Comparison of ENCODE assay signal across 10 mouse cellular contexts in the genomic region with DNA sequence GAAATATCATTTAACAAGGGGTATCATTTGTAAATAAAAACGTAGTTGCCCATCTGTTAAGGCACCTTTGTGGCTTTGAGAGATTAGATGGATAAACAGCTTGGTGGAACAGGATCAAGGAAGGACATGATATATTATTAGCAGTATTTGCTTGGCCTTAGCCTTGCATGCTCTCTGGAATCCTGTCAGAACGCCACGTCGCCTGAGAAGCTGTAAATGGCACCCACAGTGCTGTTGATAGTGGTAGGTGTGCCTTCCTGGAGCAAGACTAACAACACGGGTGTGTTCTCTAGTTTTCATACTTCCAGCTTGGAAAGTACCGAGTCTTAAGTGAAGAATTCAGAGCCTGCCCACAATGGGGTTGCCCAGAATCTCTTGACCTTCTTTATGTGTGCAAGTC. TPM values are rescaled to one million over a fixed set of nuclear protein-coding genes. Genes with fewer than 3 reads are reported as not detected.
DNase-seq lines count a peak whose midpoint lies in the region; ATAC-seq and TF ChIP-seq lines count a peak whose summit lies in the region.
"Had no signal": no experiment of that assay in that cellular context is flagged by ENCODE, and none has a peak within 500 bp of the region (broad histone marks: within the 10 kb centered on the region; RNA-seq: fewer than 3 reads in every experiment).

No protein-coding gene starts in this region.

- no peaks in the 10 kb centered on the region for H3K36me3 ChIP-seq in heart, adult 2 months (ENCODE audit: control insufficient read depth, insufficient read depth, low read length)
- H3K36me3 ChIP-seq in embryonic facial prominence, embryonic 10.5 days (replicated peaks): no peaks in the 10 kb centered on the region
- H3K36me3 ChIP-seq in intestine, embryonic 15.5 days: no peaks in the 10 kb centered on the region
- H3K36me3 ChIP-seq in midbrain, postnatal 0 days (ENCODE audit: insufficient read depth, low read length): no peaks in the 10 kb centered on the region

- no peak for TF ChIP-seq EP300 in heart, adult 2 months (IDR thresholded peaks at IDR 0.05; ENCODE audit: insufficient read depth, low read depth, low read length)

- H3K9me3 ChIP-seq in embryonic facial prominence, embryonic 10.5 days: no peaks in the 10 kb centered on the region
- no peaks in the 10 kb centered on the region for H3K9me3 ChIP-seq in intestine, embryonic 15.5 days
- no peaks in the 10 kb centered on the region for H3K9me3 ChIP-seq in midbrain, postnatal 0 days (ENCODE audit: low read length)

- DNase-seq in heart, adult 2 months: no peak
- no peak for DNase-seq in heart, postnatal 25 days (ENCODE audit: low spot score)
- no peak for DNase-seq in embryonic facial prominence, embryonic 10.5 days (ENCODE audit: low spot score)
- DNase-seq in midbrain, postnatal 0 days (ENCODE audit: low spot score): no peak
- DNase-seq in urinary bladder, postnatal 14 days (ENCODE audit: low spot score): no peak
- DNase-seq in kidney, postnatal 10 days: no peak
- no peak for DNase-seq in kidney, adult 9 months
- DNase-seq: kidney, adult 18-20 months had no signal

- H3K27ac ChIP-seq in heart, adult 2 months: peak overlapping the region; percentile 98
- H3K27ac ChIP-seq in embryonic facial prominence, embryonic 10.5 days (replicated peaks): no peak overlapping the region
- H3K27ac ChIP-seq in intestine, embryonic 15.5 days: peak overlapping the region; percentile 7; the same call in 1 of the 2 replicates
- H3K27ac ChIP-seq in midbrain, postnatal 0 days (ENCODE audit: low read depth, low read length): peak overlapping the region; percentile 87

- no peak for TF ChIP-seq POLR2A in heart, adult 2 months (IDR thresholded peaks at IDR 0.05; ENCODE audit: insufficient read depth, low read depth, low read length)

- peak overlapping the region; percentile 21; the same call in 1 of the 2 replicates for H3K4me2 ChIP-seq in intestine, embryonic 15.5 days (replicated peaks)
- H3K4me2 ChIP-seq in midbrain, postnatal 0 days (ENCODE audit: low read depth, low read length, poor library complexity, severe bottlenecking): peak overlapping the region; percentile 79; the same call in 1 of the 2 replicates

- intact Hi-C loops in heart, adult 2 months (cut with DNase I): no loop called here
- intact Hi-C loops in heart, postnatal 25 days (cut with DNase I): no loop called here

- H3K79me2 ChIP-seq in heart, adult 2 months (replicated peaks; ENCODE audit: control insufficient read depth, insufficient read depth, low read length): peaks cover 3% of the 10 kb centered on the region; the same call in 1 of the 2 replicates

- peaks cover 4% of the 10 kb centered on the region for H3K4me1 ChIP-seq in heart, adult 2 months (ENCODE audit: control insufficient read depth, insufficient read depth, low read length)
- peaks cover 18% of the 10 kb centered on the region for H3K4me1 ChIP-seq in embryonic facial prominence, embryonic 10.5 days
- H3K4me1 ChIP-seq in intestine, embryonic 15.5 days (replicated peaks): no peaks in the 10 kb centered on the region; the same call in 1 of the 2 replicates
- H3K4me1 ChIP-seq in midbrain, postnatal 0 days (ENCODE audit: insufficient read depth, low read length): peaks cover 3% of the 10 kb centered on the region; the same call in 1 of the 2 replicates

- H3K27me3 ChIP-seq in heart, adult 2 months (ENCODE audit: control insufficient read depth, insufficient read depth, low read length): no peaks in the 10 kb centered on the region
- H3K27me3 ChIP-seq in embryonic facial prominence, embryonic 10.5 days (replicated peaks; ENCODE audit: low read depth, poor library complexity, severe bottlenecking): no peaks in the 10 kb centered on the region
- no peaks in the 10 kb centered on the region for H3K27me3 ChIP-seq in intestine, embryonic 15.5 days (replicated peaks)
- H3K27me3 ChIP-seq in midbrain, postnatal 0 days (ENCODE audit: insufficient read depth, low read length): no peaks in the 10 kb centered on the region

- no peak overlapping the region for H3K4me3 ChIP-seq in heart, adult 2 months
- H3K4me3 ChIP-seq in embryonic facial prominence, embryonic 10.5 days: peak overlapping the region; percentile 86
- no peak overlapping the region for H3K4me3 ChIP-seq in intestine, embryonic 15.5 days (replicated peaks)
- H3K4me3 ChIP-seq in midbrain, postnatal 0 days (ENCODE audit: low read depth, low read length): no peak overlapping the region

- H3K9ac ChIP-seq in heart, adult 2 months (ENCODE audit: low read depth, low read length): no peak overlapping the region
- H3K9ac ChIP-seq in intestine, embryonic 15.5 days: no peak overlapping the region
- H3K9ac ChIP-seq in midbrain, postnatal 0 days (replicated peaks; ENCODE audit: low read length, poor library complexity, severe bottlenecking): no peak overlapping the region; the same call in 1 of the 2 replicates

- TF ChIP-seq CTCF in heart, adult 2 months (IDR thresholded peaks at IDR 0.05): no peak
- TF ChIP-seq CTCF in midbrain, postnatal 0 days (IDR thresholded peaks at IDR 0.05): no peak

- 35% methylated on average over 6 of the region's 6 CpGs for WGBS in heart, adult 2 months
- 61% methylated on average over 6 of the region's 6 CpGs for WGBS in embryonic facial prominence, embryonic 10.5 days
- WGBS in intestine, embryonic 15.5 days: 33% methylated on average over 6 of the region's 6 CpGs
- WGBS in midbrain, postnatal 0 days: 53% methylated on average over 6 of the region's 6 CpGs

- no peak for ATAC-seq in intestine, embryonic 15.5 days
- no peak for ATAC-seq in midbrain, postnatal 0 days (ENCODE audit: low FRiP score)

RNA-seq across cellular contexts. Expression of a gene that starts 1.1 kb away (rescaled TPM):
- total RNA-seq in heart, adult 2 months (2021): 10 to 100 TPM; 51.6 to 55.2 TPM
- polyA plus RNA-seq in heart, adult 2 months (2012; rRNA removed): 21.6 and 39.9 TPM in 2 replicates
- total RNA-seq in heart, postnatal 25 days (2021): 10 to 100 TPM; 54.8 to 56.9 TPM
- 56.3 and 56.5 TPM in 2 replicates for polyA plus RNA-seq in embryonic facial prominence, embryonic 10.5 days (2016; fragmentation: Nextera tagmentation; extraction: Ambion mirVana)
- 52.4 and 54.5 TPM in 2 replicates for polyA plus RNA-seq in intestine, embryonic 15.5 days (2015; fragmentation: Nextera tagmentation; extraction: Ambion mirVana)
- 38.6 and 52.8 TPM in 2 replicates for total RNA-seq in midbrain, postnatal 0 days (2014; rRNA removed)
- 55.8 and 59.0 TPM in 2 replicates for polyA plus RNA-seq in midbrain, postnatal 0 days (2015; fragmentation: Nextera tagmentation; extraction: Ambion mirVana)

RNA-seq across cellular contexts. Expression of a gene that starts 39.3 kb away (rescaled TPM):
- 10 to 100 TPM; 21.7 to 23.4 TPM for total RNA-seq in heart, adult 2 months (2021)
- polyA plus RNA-seq in heart, adult 2 months (2012; rRNA removed): 6.5 and 14.9 TPM in 2 replicates
- total RNA-seq in heart, postnatal 25 days (2021): 10 to 100 TPM; 19.7 to 21.1 TPM
- polyA plus RNA-seq in embryonic facial prominence, embryonic 10.5 days (2016; fragmentation: Nextera tagmentation; extraction: Ambion mirVana): 10.6 and 11.3 TPM in 2 replicates
- polyA plus RNA-seq in intestine, embryonic 15.5 days (2015; fragmentation: Nextera tagmentation; extraction: Ambion mirVana): 7.9 TPM in 2 replicates
- 46.4 and 57.3 TPM in 2 replicates for total RNA-seq in midbrain, postnatal 0 days (2014; rRNA removed)
- 7.2 and 8.2 TPM in 2 replicates for polyA plus RNA-seq in midbrain, postnatal 0 days (2015; fragmentation: Nextera tagmentation; extraction: Ambion mirVana)

RNA-seq across cellular contexts. Expression of a gene that starts 56.7 kb away (rescaled TPM):
- total RNA-seq in heart, adult 2 months (2021): not detected
- polyA plus RNA-seq in heart, adult 2 months (2012; rRNA removed): not detected in 2 replicates
- total RNA-seq in heart, postnatal 25 days (2021): not detected
- polyA plus RNA-seq in embryonic facial prominence, embryonic 10.5 days (2016; fragmentation: Nextera tagmentation; extraction: Ambion mirVana): not detected in 2 replicates
- not detected in 2 replicates for polyA plus RNA-seq in intestine, embryonic 15.5 days (2015; fragmentation: Nextera tagmentation; extraction: Ambion mirVana)
- total RNA-seq in midbrain, postnatal 0 days (2014; rRNA removed): 0.11 TPM in 1 of 2 replicates, not detected in the other
- not detected in 2 replicates for polyA plus RNA-seq in midbrain, postnatal 0 days (2015; fragmentation: Nextera tagmentation; extraction: Ambion mirVana)
- total RNA-seq: common myeloid progenitor, adult 5-6 weeks had no signal
